Mouse (Mus musculus) hindbrain, embryonic 12.5 days (tissue): ENCODE results near the gene Chst15. TPM values are rescaled to one million over a fixed set of nuclear protein-coding genes. Genes with fewer than 3 reads are reported as not detected.

ENCODE experiments used
- ATAC-seq: fragments of 200-750 bp; cut with Nextera tagmentation; 2 replicates; pipeline ENCODE4 v1.8.0; 2017; ENCODE audit warnings: moderate TSS enrichment; ENCODE audit not compliant: low FRiP score
- H3K27ac ChIP-seq: fragments of 300-500 bp; sonication (generic); 2 replicates; pipeline ENCODE4 v1.5.1; 2016; ENCODE audit warnings: mild to moderate bottlenecking
- H3K27me3 ChIP-seq: fragments of 300-500 bp; sonication (generic); 2 replicates; pipeline ENCODE4 v1.6.1; 2016; ENCODE audit warnings: mild to moderate bottlenecking
- H3K36me3 ChIP-seq: fragments of 300-500 bp; sonication (generic); 2 replicates; pipeline ENCODE4 v1.6.1; 2016; ENCODE audit warnings: mild to moderate bottlenecking
- H3K4me1 ChIP-seq: fragments of 300-500 bp; sonication (generic); 2 replicates; pipeline ENCODE4 v1.6.1; 2016
- H3K4me2 ChIP-seq: fragments of 300-500 bp; sonication (generic); replicated peaks from 2 replicates; pipeline ENCODE4 v1.6.1; 2016; ENCODE audit warnings: mild to moderate bottlenecking
- H3K4me3 ChIP-seq: fragments of 300-500 bp; sonication (generic); 2 replicates; pipeline ENCODE4 v1.5.1; 2016; ENCODE audit warnings: mild to moderate bottlenecking
- H3K9ac ChIP-seq: fragments of 300-500 bp; sonication (generic); 2 replicates; pipeline ENCODE4 v1.6.1; 2016; ENCODE audit warnings: mild to moderate bottlenecking, moderate library complexity
- H3K9me3 ChIP-seq: fragments of 300-500 bp; sonication (generic); replicated peaks from 2 replicates; pipeline ENCODE4 v1.6.1; 2016; ENCODE audit warnings: mild to moderate bottlenecking
- WGBS: fragments of 180-500 bp; shearing (Covaris S2); methylation state at CpG from one replicate; pipeline ENCODE4 v1.1.7; 2016; 5-methylcytosine and 5-hydroxymethylcytosine counted together
- polyA plus RNA-seq: library from polyadenylated mRNA; unstranded; fragments of >200 nt; fragmentation: Nextera tagmentation; extraction: Ambion mirVana; gene quantifications from 2 replicates; pipeline ENCODE4 v1.2.1, GENCODE M21; 2016

Gene Chst15
- polyA plus RNA-seq, 1 experiment from 2014 or later = 29.8 TPM

DNA sequence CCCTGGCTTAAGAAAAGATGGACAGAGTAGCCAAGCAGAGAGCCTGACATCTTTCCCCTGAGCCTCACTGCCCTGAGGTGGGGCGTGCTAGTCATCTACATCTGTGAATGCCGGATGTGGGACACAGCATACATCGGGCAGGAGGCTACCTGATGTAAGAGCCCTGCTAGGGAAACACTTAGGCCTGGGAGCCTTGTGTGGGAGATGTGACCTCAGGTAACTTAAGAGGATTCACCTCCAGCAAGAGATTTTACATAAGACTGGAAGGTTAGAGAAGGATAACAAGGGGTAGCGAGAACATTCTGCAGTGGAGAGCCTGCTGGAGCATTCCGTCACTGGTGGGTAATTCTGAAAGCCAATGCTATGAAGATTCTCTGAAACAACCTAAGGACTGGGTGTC lies 69.9 kb downstream of the Chst15 start:
- Histone ChIP-seq H3K9ac (peak overlapping the region; percentile 35; the same call in 1 of the 2 replicates), H3K27ac (peak overlapping the region; percentile 93), H3K36me3 (peaks cover 9% of the 10 kb centered on the region), H3K4me3 (no peak overlapping the region), H3K4me1 (peaks cover 35% of the 10 kb centered on the region), H3K9me3 (no peaks in the 10 kb centered on the region), H3K27me3 (no peaks in the 10 kb centered on the region), H3K4me2 (peak overlapping the region; percentile 21; the same call in 1 of the 2 replicates)
- no peak for ATAC-seq
- 47% methylated on average over 5 of the region's 5 CpGs for WGBS

DNA sequence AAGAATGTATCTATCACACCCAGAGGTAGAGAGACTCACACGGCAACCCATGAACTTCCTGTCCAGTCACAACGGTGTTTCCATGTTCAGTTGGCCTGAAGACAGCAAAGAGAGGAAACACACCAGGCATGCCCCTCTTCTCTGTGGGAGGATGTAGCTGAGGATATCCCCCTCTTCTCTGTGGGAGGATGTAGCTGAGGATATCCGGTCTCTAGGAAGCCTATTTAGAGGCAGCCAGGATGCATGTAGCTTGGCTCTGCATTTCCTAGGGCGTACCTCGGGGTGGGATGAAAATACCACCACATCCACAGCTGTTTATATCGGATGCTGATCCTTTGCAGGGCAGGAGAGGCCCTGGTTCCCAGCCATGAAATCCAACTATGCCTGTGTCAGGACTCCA lies 71.3 kb downstream of the Chst15 start:
- H3K36me3 ChIP-seq = peaks cover 22% of the 10 kb centered on the region
- H3K27ac ChIP-seq = no peak overlapping the region
- no peak overlapping the region for H3K9ac ChIP-seq
- peaks cover 35% of the 10 kb centered on the region for H3K4me1 ChIP-seq
- H3K9me3 ChIP-seq = no peaks in the 10 kb centered on the region
- H3K4me3 ChIP-seq = no peak overlapping the region
- no peak for ATAC-seq
- H3K4me2 ChIP-seq = no peak overlapping the region
- 94% methylated on average over 6 of the region's 6 CpGs for WGBS
- H3K27me3 ChIP-seq = no peaks in the 10 kb centered on the region

DNA sequence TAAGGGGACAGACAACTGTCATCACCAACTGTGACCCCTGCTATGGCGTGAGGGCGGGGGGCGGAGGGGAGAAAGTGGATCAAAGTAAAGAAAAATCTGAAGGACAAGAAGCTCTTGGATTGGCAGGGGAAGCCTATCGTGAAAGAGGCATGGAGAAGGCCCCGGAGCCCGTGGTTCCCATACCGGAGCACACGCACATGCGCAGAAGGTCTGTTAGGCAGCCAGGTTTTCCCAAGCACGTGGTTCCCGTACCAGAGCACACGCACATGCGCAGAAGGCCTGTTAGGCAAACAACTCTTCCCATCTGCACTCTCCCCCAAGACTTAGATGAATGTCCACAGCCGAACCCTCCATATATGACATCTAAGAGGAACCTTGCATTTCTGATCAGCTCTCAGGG lies 72.4 kb downstream of the Chst15 start:
- Histone ChIP-seq H3K27me3 (no peaks in the 10 kb centered on the region), H3K4me3 (no peak overlapping the region), H3K9me3 (no peaks in the 10 kb centered on the region), H3K9ac (no peak overlapping the region), H3K36me3 (peaks cover 29% of the 10 kb centered on the region), H3K27ac (no peak overlapping the region), H3K4me2 (no peak overlapping the region), H3K4me1 (peaks cover 35% of the 10 kb centered on the region)
- WGBS = 89% methylated on average over 14 of the region's 14 CpGs
- no peak for ATAC-seq

DNA sequence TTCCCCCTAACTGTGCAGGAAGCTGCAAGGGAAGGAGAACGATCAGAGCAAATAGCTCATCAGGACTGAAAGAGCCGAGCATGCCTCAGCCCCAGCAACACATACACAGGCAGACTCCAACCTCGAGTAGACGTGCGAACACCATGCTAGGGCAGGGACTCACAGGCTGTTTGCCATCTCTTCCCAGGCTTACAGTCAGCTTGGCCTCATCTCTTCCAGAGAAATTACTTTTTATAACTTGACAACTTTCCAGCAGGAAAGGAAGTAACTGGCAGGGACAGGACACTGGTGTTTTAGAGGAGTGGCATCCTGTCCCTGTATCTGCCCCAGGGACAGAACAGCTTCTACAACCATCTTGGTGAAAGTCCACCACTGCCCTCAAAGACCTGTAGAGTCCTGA lies 73.8 kb downstream of the Chst15 start:
- Histone ChIP-seq H3K9ac (no peak overlapping the region), H3K36me3 (peaks cover 39% of the 10 kb centered on the region), H3K4me3 (no peak overlapping the region), H3K4me1 (peaks cover 25% of the 10 kb centered on the region), H3K9me3 (no peaks in the 10 kb centered on the region), H3K27ac (no peak overlapping the region), H3K27me3 (no peaks in the 10 kb centered on the region), H3K4me2 (no peak overlapping the region)
- 81% methylated on average over 5 of the region's 5 CpGs for WGBS
- ATAC-seq = no peak

DNA sequence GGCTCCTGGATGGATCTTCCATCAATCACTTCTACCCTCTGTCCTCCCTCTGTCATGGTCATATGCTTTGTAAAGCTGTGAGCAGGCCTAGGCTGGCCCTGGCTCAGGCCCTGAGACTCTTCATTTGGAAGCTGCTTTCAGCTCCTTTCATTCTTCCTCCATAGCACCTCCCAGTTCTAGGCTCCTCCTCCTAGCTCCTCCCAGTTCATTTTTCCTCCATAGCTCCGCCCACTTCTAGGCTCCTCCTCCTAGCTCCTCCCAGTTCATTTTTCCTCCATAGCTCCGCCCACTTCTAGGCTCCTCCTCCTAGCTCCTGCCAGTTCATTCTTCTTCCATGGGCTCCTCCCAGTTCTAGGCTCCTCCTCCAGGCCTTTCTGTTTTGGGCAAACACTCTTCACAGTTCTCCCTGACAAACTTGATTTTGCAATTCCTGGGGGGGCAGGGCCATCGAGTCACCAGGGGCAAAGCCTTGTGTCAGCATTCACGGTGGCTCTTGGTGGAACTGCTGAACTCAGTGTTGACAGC lies 74.3 kb downstream of the Chst15 start:
- Histone ChIP-seq H3K27me3 (no peaks in the 10 kb centered on the region), H3K36me3 (peaks cover 44% of the 10 kb centered on the region), H3K4me3 (no peak overlapping the region), H3K27ac (no peak overlapping the region), H3K4me1 (peaks cover 19% of the 10 kb centered on the region), H3K4me2 (no peak overlapping the region), H3K9ac (no peak overlapping the region), H3K9me3 (no peaks in the 10 kb centered on the region)
- WGBS = 58% methylated on average over 4 of the region's 4 CpGs
- no peak for ATAC-seq

DNA sequence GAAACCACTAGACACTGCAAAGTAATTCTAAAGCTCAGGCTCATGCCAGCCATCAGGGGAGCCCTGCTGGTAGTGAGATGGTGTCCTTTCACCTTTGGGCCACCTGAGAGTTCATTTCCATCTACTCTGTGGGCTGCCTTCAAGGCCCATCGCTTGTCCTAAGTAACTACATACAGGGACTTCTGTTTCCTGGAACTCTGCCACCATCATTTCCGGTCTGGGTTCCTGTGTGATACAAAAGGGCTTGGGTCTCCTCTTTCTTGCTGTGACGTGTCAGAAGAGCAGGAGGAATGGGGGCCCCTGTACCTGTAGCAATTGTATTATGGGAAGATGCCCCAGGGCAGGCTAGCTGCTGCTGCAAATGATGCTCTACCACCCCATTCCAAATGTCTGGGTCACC lies 78.1 kb downstream of the Chst15 start:
- H3K27ac ChIP-seq = no peak overlapping the region
- no peaks in the 10 kb centered on the region for H3K27me3 ChIP-seq
- WGBS = 85% methylated on average over 3 of the region's 3 CpGs
- no peaks in the 10 kb centered on the region for H3K9me3 ChIP-seq
- H3K9ac ChIP-seq = no peak overlapping the region
- ATAC-seq = no peak
- no peak overlapping the region for H3K4me2 ChIP-seq
- no peak overlapping the region for H3K4me3 ChIP-seq
- H3K4me1 ChIP-seq = peaks cover 9% of the 10 kb centered on the region; the same call in 1 of the 2 replicates
- peaks cover 59% of the 10 kb centered on the region for H3K36me3 ChIP-seq

DNA sequence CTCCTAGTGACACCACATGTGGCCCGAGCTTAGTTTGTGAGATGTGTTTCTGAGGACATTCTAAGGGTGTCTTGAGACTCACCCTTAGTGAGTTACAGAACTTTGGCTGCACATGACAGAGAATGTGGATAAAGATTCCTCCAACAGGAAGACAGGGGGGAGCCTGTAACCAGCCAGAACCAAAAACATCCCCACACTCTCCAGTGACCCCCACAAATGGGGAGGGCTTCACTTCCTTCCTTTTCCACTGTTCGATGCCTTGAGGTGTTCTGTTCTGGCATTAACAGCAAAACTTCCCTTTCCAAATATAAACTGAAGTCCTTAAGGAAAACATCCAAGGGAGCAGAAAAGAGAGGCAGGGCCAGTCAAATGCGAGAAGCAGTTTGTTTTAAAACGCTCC lies 79.8 kb downstream of the Chst15 start:
- Histone ChIP-seq H3K4me3 (no peak overlapping the region), H3K4me2 (no peak overlapping the region), H3K4me1 (peaks cover 10% of the 10 kb centered on the region; the same call in 1 of the 2 replicates), H3K27ac (no peak overlapping the region), H3K9me3 (no peaks in the 10 kb centered on the region), H3K36me3 (peaks cover 54% of the 10 kb centered on the region), H3K27me3 (no peaks in the 10 kb centered on the region), H3K9ac (no peak overlapping the region)
- 82% methylated on average over 4 of the region's 4 CpGs for WGBS
- no peak for ATAC-seq

DNA sequence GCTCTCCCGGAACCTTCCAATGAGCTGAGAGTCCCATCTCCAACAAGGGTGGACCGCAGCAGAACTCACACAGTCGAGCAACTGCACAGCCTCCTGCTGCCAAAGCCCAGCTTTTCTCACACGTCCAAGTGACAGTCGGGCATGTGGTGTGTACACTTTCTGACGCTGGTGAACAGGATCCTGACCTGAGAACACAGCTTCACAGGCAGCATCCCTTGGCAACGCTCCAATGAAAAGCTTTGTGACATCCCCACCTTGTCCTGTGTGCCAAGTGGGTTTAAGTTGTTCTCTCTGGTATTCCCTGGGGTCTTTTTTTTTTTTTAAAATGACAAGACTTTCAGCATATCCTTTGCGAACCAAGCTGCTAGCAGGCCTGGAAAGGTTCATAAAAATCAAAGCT lies 80.2 kb downstream of the Chst15 start:
- Histone ChIP-seq H3K4me3 (no peak overlapping the region), H3K4me2 (no peak overlapping the region), H3K27ac (no peak overlapping the region; the same call in 1 of the 2 replicates), H3K36me3 (peaks cover 51% of the 10 kb centered on the region), H3K9me3 (no peaks in the 10 kb centered on the region), H3K27me3 (no peaks in the 10 kb centered on the region), H3K9ac (no peak overlapping the region), H3K4me1 (peaks cover 10% of the 10 kb centered on the region; the same call in 1 of the 2 replicates)
- no peak for ATAC-seq
- WGBS = 76% methylated on average over 8 of the region's 8 CpGs

DNA sequence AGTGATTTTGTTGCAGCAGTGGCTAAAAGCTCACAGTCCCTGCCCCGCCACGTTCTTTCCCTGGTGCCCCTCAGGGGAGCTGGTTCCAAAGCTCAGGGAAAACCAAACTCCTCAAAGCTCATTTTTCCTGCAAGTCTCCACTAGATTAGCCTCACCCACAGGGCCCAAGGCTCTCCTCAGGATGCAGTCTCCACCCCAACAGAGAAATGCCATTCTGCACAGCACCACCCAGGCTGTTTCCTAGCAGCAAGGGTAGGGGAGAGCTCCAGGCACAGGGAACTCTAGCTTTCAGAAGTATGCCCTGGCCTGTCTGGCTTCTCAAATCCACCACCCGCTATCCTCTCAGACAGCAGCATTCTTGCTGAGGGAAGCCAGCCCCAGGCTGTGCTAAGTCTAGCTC lies 82.8 kb downstream of the Chst15 start:
- WGBS = 50% methylated on average over 3 of the region's 3 CpGs

DNA sequence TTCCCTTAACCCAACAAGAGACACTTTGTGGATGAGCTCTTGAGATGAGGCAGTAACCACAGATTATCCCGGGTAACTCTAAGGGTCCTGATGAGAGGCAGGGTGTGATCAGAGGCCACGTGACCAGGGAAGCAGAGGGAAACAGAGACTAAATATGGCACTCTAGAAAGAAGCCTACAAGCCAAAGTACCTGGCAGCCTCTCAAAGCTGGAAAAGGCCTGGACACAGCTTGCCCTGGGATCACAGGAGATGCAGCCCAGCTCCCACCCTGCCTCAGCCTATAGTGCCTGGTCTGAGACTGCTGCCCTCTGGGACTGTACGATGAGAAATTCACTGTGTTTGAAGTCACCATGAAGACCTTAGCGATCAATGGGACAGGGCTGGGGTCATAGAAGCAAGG lies 83.3 kb downstream of the Chst15 start:
- Histone ChIP-seq H3K27ac (no peak overlapping the region), H3K9ac (no peak overlapping the region)
- ATAC-seq = no peak

More for the DNA sequence above, 82.8 kb downstream of the Chst15 start:
- peaks cover 31% of the 10 kb centered on the region for H3K36me3 ChIP-seq
- H3K9ac ChIP-seq = no peak overlapping the region
- no peak overlapping the region for H3K4me2 ChIP-seq
- H3K4me3 ChIP-seq = no peak overlapping the region
- H3K27me3 ChIP-seq = no peaks in the 10 kb centered on the region
- ATAC-seq = no peak
- no peak overlapping the region for H3K27ac ChIP-seq
- peaks cover 10% of the 10 kb centered on the region; the same call in 1 of the 2 replicates for H3K4me1 ChIP-seq
- no peaks in the 10 kb centered on the region for H3K9me3 ChIP-seq

DNA sequence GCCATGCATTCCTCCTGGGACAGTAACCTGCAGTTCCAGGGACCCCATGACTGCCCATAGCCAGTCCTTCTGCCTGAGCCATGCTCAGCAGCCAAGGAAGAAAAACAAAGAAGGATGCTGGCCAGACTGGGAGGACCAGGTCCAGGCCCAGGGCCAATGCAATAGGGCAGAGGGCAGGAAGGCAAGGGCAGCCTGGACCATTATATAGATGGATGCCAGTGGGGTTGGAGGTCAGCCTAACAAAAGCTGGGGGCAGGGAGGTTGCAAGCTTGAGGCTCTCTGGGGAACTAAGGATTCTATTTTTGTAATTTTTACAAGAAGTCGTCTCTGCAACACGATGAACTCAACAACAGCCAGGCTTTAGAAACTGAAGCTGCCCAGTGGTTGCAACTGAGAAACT lies 84.1 kb downstream of the Chst15 start:
- Histone ChIP-seq H3K9ac (no peak overlapping the region), H3K27me3 (no peaks in the 10 kb centered on the region), H3K4me3 (no peak overlapping the region), H3K27ac (no peak overlapping the region), H3K36me3 (peaks cover 21% of the 10 kb centered on the region), H3K4me2 (no peak overlapping the region), H3K9me3 (no peaks in the 10 kb centered on the region), H3K4me1 (peaks cover 10% of the 10 kb centered on the region; the same call in 1 of the 2 replicates)
- 12% methylated on average over 2 of the region's 2 CpGs for WGBS
- ATAC-seq = no peak

More for the DNA sequence above, 83.3 kb downstream of the Chst15 start:
- Histone ChIP-seq H3K9me3 (no peaks in the 10 kb centered on the region), H3K4me3 (no peak overlapping the region), H3K4me2 (no peak overlapping the region), H3K27me3 (no peaks in the 10 kb centered on the region), H3K36me3 (peaks cover 26% of the 10 kb centered on the region), H3K4me1 (peaks cover 10% of the 10 kb centered on the region; the same call in 1 of the 2 replicates)
- 83% methylated on average over 4 of the region's 4 CpGs for WGBS

DNA sequence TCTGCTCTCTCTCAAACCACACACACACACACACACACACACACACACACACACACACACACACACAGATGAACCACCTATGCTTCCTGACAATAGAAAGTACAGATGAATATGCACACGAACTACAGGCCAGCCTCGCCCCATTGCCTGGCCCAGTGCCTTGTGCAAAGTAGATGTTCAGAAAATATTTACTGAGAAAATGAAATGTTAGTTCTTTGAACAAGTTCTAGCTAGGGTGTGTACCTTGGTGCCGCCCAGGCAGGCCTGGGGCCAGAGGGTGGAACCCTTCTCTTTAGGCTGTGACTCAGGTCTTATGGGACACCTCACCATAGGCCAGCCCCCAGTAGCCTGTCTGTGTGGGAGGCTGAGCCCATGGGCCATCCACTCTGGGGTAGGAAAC lies 85.6 kb downstream of the Chst15 start:
- Histone ChIP-seq H3K27me3 (no peaks in the 10 kb centered on the region), H3K9ac (no peak overlapping the region), H3K27ac (no peak overlapping the region), H3K36me3 (peaks cover 9% of the 10 kb centered on the region), H3K9me3 (no peaks in the 10 kb centered on the region), H3K4me2 (no peak overlapping the region), H3K4me1 (peaks cover 9% of the 10 kb centered on the region; the same call in 1 of the 2 replicates), H3K4me3 (no peak overlapping the region)
- no peak for ATAC-seq
- WGBS = 89% methylated on average over 3 of the region's 3 CpGs

DNA sequence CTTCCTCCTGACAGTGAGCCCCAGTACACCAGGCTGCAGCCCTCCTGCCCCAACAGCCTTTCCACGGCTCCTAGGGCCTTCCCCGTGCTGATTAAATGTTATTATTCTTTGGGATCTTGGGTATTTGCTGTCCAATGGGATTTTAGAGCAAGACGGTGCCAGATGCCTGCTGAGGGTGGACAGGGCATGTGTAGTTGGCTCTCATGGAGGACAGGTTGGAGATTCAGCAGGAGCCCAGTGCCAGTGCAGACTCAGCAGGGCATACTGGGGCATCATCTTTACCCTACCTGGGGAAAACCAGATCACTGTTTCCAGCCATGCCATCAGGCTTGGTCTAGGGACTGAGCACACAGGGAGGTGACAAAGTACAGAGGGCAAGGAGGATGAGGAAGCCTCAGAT lies 86.1 kb downstream of the Chst15 start:
- ATAC-seq = no peak
- no peak overlapping the region for H3K4me3 ChIP-seq
- no peaks in the 10 kb centered on the region for H3K27me3 ChIP-seq
- peaks cover 9% of the 10 kb centered on the region for H3K36me3 ChIP-seq
- H3K9ac ChIP-seq = no peak overlapping the region
- 78% methylated on average over 3 of the region's 3 CpGs for WGBS
- no peak overlapping the region for H3K27ac ChIP-seq
- no peak overlapping the region for H3K4me2 ChIP-seq
- H3K9me3 ChIP-seq = no peaks in the 10 kb centered on the region
- peaks cover 8% of the 10 kb centered on the region; the same call in 1 of the 2 replicates for H3K4me1 ChIP-seq
